ENCODE assay signal across 8 mouse cellular contexts in the genomic region with DNA sequence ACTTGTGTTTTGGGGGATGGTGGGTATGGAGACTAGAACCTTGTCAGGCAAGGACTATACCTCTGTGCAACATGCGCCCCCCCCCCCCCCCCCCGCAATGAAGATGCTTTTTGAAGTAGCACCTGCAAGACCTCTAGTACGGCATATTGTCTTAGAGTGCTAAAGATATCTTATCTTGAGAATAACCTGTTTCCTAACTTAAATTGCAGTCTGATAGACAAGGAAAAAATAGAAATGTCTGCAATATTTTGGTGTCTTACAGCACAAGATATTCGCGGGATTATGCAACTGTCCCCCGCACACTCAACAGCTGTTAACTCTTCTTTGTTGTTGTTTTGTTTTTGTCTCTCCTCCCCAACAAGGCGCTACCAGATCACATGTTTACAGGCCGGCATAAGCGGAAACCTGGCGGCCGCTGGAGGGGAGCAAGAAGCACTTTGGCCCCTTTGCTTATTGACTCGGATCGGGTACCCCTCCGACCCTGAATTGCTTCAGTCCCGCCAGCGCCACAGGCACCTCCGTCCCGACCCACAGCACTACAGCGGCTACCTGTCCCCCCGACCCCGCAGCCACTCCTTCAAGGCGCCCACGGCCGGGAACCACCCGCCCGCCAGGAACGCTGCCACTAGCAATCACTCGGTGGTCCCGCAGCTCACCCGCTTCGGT. TPM values are rescaled to one million over a fixed set of nuclear protein-coding genes. Genes with fewer than 3 reads are reported as not detected.
DNase-seq lines count a peak whose midpoint lies in the region; ATAC-seq and TF ChIP-seq lines count a peak whose summit lies in the region.

No protein-coding gene starts in this region.

- 2% methylated on average over 31 of the region's 31 CpGs for WGBS in forebrain, embryonic 13.5 days
- under 1% methylated on average over 31 of the region's 31 CpGs for WGBS in kidney, embryonic 16.5 days

- peak; percentile 22; the same call in 1 of the 2 replicates for TF ChIP-seq CTCF in layer of hippocampus, adult 2 months (conservative IDR thresholded peaks at IDR 0.05)

- H3K27ac ChIP-seq in layer of hippocampus, adult 2 months, result peak overlapping the region; percentile 88
- peak overlapping the region; percentile 57; the same call in 1 of the 2 replicates for H3K27ac ChIP-seq in forebrain, embryonic 13.5 days
- H3K27ac ChIP-seq in kidney, embryonic 16.5 days (ENCODE audit: low read length), result 0 out of 2 replicates have a peak overlapping the region, but pooled peaks have one; percentile 68

- peak overlapping the region; percentile 83 for H3K4me3 ChIP-seq in layer of hippocampus, adult 2 months
- peak overlapping the region; percentile 66 for H3K4me3 ChIP-seq in forebrain, embryonic 13.5 days
- peak overlapping the region; percentile 70 for H3K4me3 ChIP-seq in kidney, embryonic 16.5 days (ENCODE audit: low read length)
- peak overlapping the region; percentile 95 for H3K4me3 ChIP-seq in megakaryocyte, embryonic 14.5 days (replicated peaks)

- peak overlapping the region; percentile 65 for H3K4me2 ChIP-seq in forebrain, embryonic 13.5 days
- H3K4me2 ChIP-seq in kidney, embryonic 16.5 days (replicated peaks; ENCODE audit: low read depth, low read length), result peak overlapping the region; percentile 70

- H3K36me3 ChIP-seq in forebrain, embryonic 13.5 days (ENCODE audit: poor library complexity, severe bottlenecking), result peaks cover 23% of the 10 kb centered on the region; the same call in 1 of the 2 replicates
- no peaks in the 10 kb centered on the region for H3K36me3 ChIP-seq in kidney, embryonic 16.5 days (ENCODE audit: insufficient read depth, low read length)
- peaks cover 16% of the 10 kb centered on the region for H3K36me3 ChIP-seq in megakaryocyte, embryonic 14.5 days (replicated peaks; ENCODE audit: low read length)

- peak overlapping the region; percentile 73 for H3K9ac ChIP-seq in forebrain, embryonic 13.5 days
- peak overlapping the region; percentile 82 for H3K9ac ChIP-seq in kidney, embryonic 16.5 days (replicated peaks; ENCODE audit: low read length)

- peaks cover 7% of the 10 kb centered on the region for H3K4me1 ChIP-seq in forebrain, embryonic 13.5 days
- H3K4me1 ChIP-seq in kidney, embryonic 16.5 days (ENCODE audit: insufficient read depth, low read length), result 0 out of 2 replicates have a peak, but pooled peaks cover 3% of the 10 kb centered on the region
- H3K4me1 ChIP-seq in megakaryocyte, embryonic 14.5 days, result peaks cover 21% of the 10 kb centered on the region

- H3K9me3 ChIP-seq in forebrain, embryonic 13.5 days (replicated peaks), result no peaks in the 10 kb centered on the region
- no peaks in the 10 kb centered on the region for H3K9me3 ChIP-seq in kidney, embryonic 16.5 days (ENCODE audit: low read length)
- no peaks in the 10 kb centered on the region for H3K9me3 ChIP-seq in megakaryocyte, embryonic 14.5 days

- no peak for DNase-seq in layer of hippocampus, adult 2 months (ENCODE audit: low spot score in 2 of 2)
- DNase-seq in layer of hippocampus, adult 9-10 months (ENCODE audit: low spot score), result no peak
- DNase-seq in T-cell, adult 2 months (ENCODE audit: low spot score), result peak; percentile 39
- no peak for DNase-seq in frontal cortex, postnatal 25 days (ENCODE audit: low spot score in 2 of 2)
- no peak for DNase-seq in gastrocnemius, adult 8-10 months (ENCODE audit: low spot score in 2 of 2)

- no peaks in the 10 kb centered on the region for H3K27me3 ChIP-seq in forebrain, embryonic 13.5 days
- H3K27me3 ChIP-seq in kidney, embryonic 16.5 days (ENCODE audit: insufficient read depth, low read length), result no peaks in the 10 kb centered on the region
- no peaks in the 10 kb centered on the region for H3K27me3 ChIP-seq in megakaryocyte, embryonic 14.5 days (replicated peaks)

- no peak; the same call in none of the 2 replicates for ATAC-seq in forebrain, embryonic 13.5 days
- ATAC-seq in kidney, embryonic 16.5 days (ENCODE audit: low FRiP score, low TSS enrichment), result peak; percentile 69

RNA-seq across cellular contexts. Expression of gene Slc17a5, which starts 0.5 kb away (rescaled TPM):
- total RNA-seq in layer of hippocampus, adult 2 months (2021), result 10 to 100 TPM; 23.0 to 24.5 TPM
- polyA plus RNA-seq in forebrain, embryonic 13.5 days (2015; fragmentation: Nextera tagmentation; extraction: Ambion mirVana), result 15.3 and 15.8 TPM in 2 replicates
- polyA plus RNA-seq in kidney, embryonic 16.5 days (2015; fragmentation: Nextera tagmentation; extraction: Ambion mirVana), result 18.9 and 19.1 TPM in 2 replicates
- polyA plus RNA-seq in megakaryocyte, embryonic 14.5 days (2012; ENCODE audit: insufficient read depth, low replicate concordance), result 2.9 TPM in 1 of 2 replicates, not detected in the other
- 1 to 10 TPM; 2.2 to 2.8 (median 2.7) TPM for total RNA-seq in gastrocnemius, adult 8-10 months (2022)

RNA-seq across cellular contexts. Expression of gene Cd109, which starts 28.0 kb away (rescaled TPM):
- total RNA-seq in layer of hippocampus, adult 2 months (2021), result 1 to 10 TPM; 3.1 to 3.5 TPM
- 1.6 and 2.1 TPM in 2 replicates for polyA plus RNA-seq in forebrain, embryonic 13.5 days (2015; fragmentation: Nextera tagmentation; extraction: Ambion mirVana)
- polyA plus RNA-seq in kidney, embryonic 16.5 days (2015; fragmentation: Nextera tagmentation; extraction: Ambion mirVana), result 6.1 and 6.9 TPM in 2 replicates
- polyA plus RNA-seq in megakaryocyte, embryonic 14.5 days (2012; ENCODE audit: insufficient read depth, low replicate concordance), result 0.53 TPM in 1 of 2 replicates, not detected in the other
- under 1 TPM; 0.19 to 0.63 (median 0.26) TPM for total RNA-seq in gastrocnemius, adult 8-10 months (2022)
